Mouse (Mus musculus) telencephalon, adult 2 months (tissue): ENCODE data around the gene Wdr95.

Experiments used
- DNase-seq: peaks from one replicate; pipeline ENCODE4 v3.0.0-alpha.2; 2011; ENCODE audit warnings: low read depth, low spot score

Wdr95 gene

DNA sequence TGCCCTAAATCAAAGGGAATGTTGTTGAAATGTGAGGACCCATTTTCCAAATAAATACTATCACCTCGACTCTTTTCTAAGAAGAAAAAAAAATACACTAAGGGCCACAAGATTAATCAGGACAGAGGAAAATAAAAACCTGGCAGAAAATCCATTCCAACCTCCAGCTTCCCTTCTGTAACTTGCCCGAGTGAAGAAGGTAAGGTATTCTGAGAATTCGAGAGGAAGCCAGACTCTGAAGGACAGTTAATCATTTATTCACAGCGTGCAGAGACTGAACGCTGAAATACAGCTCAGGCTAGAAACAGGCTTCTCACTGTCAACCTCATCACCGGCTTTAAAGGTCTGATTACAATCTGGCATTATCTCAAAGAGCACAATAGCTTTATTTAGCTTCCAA lies 94.2 kb downstream of the Wdr95 start:
- DNase-seq = no peak

DNA sequence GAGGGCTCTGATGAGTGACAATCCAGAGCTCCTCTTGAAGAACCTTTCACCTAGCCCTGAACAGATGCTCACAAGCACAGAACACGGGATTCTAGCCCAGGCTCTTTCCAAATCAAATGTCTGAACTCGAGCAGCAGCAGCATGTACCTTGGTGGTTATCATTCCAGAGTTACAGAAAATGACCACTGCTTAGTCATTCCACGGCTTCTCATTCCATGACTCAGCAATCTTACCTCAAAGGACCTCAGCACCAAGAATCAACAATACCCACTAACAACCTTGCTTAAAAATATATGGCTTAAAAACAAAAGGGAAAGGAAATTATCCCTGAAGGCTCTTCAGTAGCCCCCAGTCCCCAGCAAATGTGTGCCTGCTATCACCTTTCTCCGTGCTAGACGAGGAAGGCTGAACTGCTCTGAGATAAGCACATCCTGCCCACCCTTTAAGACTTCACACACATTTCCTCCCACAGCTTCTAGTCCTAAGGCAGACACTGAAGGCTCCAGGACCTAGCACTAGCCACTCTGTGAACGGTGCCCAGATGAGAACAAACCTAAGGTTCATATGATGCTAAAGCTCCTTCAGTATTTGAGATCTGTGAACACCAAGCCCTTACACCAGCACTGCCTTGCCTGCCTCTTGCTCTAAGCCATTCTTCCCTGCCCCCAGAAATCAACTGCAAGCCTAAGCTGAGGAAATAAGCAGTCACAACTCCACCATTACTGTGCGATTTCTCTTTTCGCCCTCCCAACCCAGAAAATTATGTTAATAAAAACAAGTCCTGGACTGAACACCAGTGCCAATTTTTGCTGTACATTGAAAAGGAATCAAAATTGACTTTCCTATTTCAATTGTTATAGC lies 95.6 kb downstream of the Wdr95 start:
- no peak for DNase-seq

DNA sequence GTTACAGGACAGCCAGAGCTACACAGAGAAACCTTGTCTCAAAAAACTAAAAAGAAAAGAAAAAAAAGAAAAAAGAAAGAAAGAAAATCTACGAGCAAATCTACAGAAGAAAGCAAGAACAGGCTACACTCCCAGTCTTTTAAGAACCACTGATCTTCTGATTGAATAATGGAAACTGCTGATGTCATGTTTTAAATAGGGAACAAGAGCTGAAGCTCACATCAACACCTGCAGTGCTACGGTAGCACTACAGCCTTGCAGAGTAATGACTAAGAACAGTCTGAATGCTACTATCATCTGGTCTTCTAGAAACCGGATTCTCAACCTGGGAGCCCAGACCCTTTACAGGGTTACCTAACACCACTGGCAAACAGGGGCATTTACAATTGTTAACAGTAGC lies 97.1 kb downstream of the Wdr95 start:
- no peak for DNase-seq

DNA sequence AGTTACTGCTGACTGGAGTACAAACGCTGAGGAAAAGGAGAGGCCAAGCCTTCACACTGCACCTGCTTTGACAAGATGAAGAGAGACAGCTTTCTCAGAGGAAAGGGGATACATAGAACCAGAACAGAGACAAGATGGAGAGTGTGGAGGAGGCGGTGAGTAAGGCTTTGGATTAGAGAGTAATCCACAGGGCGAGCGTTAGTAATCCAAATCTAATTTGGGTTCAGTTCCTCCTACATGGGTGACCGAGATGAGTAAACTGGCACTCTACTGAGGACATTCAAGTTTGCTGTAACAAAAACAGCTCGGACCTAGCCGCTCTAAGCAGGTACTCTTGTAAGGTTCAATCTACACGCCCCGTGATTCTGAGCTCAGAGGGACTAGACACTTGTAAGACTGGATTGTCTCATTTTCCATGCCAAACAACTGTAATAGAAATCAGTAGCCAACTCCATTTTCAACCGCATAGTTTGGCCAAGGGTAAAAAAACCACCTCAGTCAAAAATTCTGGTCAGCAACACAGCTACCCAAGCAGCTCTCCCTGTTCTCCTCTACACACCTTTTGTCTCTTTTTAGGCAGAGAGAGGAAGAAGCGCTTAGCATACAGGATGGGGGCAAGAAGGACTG lies 106.0 kb downstream of the Wdr95 start:
- DNase-seq = no peak

DNA sequence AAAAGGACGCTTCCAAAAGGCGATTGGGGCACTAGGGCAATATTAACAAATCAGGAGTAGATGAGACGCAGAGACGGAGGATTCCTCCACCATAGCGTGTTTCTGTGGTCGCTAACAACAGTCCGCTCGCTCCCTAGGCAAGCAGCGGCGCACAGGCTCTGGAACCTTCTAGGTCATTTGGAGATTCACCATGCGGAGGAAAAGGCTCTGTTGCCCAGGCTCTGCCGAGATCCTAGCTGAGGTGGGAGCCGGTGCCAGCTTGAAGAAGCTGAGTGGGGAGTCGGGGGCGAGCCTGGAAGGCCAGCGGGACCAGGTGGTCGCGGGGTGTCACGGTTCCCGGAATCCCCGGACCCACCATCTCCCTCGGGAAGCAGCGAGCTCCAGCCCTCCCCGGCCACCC lies 107.1 kb downstream of the Wdr95 start:
- no peak for DNase-seq

DNA sequence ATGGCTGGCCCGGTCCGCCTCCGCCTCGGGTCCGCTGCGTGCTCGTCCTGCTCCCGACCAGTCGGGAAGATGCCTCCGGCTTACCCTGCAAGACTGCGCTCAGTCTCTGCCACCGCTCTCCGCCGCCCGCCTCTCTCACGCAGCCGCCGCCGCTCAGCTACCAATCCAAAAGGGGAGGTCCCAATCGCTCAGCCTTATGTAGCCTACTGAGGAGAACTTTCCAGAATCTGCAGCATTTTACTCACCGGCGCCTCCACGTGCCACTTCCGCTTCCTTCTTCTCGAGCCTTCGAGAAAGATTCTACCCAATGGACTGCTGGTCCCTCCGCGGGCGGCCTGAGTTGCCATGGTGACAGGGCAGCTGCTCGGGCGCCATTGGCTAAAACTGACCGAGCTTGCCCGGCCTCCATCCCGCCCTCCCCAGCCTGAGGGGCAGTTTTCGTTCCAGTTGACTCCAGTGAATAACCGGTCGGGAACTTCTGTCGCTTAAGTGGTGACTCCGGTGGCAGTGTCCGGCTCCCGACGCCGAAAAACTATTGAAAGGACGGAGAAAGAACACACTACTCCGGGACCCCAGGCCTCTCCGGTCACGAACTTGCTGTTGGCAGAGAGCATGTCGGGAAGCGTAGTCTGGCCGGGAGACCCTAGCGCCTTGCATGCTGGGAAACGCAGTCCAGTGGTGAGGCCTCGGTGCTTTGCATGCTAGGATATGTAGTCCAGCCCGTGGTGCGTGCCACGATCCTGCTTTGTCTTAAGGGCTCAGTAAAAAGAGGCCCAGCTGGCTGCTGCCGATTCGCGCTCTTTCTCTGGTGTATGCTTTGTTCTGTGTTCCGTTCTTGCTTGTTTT lies 107.8 kb downstream of the Wdr95 start, which contains the start of gene Hsph1:
Gene Hsph1 (minus strand): TSS at position 302 of the 846 bp plus-strand sequence.
- peak; percentile 99 for DNase-seq

DNA sequence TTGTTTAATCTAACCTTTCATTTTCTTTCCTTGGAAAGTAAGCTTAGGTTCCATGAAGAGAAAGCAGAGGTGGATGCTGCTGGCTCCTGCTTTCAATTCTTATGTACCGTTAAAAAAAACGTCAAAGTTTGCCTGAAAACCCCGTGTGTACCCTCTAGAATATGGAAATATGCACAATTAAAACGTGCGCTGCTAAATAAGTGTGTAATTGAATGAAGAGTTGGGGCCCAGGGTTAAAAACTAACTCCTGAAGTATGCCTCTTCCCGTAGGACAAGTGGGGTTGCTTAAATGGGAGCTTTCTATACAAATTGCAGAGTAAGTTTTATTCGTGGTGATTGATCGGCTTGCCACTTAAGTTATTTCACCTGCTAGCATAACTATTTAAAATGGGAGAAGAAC lies 108.8 kb downstream of the Wdr95 start:
- DNase-seq = no peak

DNA sequence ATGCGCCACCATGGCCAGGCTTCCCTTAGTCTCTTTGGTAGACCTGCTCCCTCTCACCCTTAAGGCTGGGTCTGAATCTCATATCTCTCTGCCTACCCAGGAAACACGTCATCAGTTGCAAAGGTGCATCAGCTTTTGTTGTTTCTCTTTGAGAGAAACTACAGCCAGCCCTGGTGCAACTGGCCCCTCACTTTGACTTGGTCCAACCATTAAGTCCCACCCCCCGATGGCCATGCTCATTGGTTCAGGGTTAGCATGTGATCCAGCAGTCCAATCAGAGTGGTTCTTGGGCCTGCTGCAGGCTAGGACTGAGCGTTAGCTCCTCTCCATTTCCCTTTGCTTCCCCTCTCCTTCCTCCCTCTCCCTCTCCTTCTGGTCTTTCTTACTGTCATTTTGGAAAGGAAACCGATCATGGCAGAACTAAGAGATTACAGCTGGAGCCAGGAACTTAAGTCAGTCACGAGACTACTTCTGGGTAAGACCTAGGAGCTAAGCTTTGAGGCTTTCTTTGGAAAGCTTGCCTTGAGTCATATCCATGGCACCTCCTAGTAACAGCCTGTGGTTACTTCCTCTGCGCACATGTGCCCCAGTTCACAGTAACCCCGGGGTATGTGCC lies 112.9 kb downstream of the Wdr95 start:
- DNase-seq = no peak

DNA sequence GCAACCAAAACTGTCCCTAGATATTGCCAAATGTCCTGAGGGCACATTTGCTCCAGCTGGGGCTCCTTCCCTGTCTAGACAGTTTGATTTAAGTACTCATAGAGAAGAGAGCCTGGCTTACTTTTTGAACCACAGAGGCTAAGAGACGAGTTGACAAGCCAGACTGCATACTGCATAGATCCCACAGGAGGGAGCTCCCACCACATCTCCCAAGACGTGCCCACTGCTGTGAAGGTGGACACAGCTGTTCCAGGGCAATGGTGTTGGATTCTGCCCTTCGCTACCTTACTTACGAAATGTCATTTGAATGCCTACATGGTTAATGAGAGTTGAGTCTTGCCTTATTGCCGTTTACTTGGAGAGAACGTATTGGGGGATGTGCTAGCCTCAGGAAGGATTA lies 113.9 kb downstream of the Wdr95 start:
- no peak for DNase-seq

DNA sequence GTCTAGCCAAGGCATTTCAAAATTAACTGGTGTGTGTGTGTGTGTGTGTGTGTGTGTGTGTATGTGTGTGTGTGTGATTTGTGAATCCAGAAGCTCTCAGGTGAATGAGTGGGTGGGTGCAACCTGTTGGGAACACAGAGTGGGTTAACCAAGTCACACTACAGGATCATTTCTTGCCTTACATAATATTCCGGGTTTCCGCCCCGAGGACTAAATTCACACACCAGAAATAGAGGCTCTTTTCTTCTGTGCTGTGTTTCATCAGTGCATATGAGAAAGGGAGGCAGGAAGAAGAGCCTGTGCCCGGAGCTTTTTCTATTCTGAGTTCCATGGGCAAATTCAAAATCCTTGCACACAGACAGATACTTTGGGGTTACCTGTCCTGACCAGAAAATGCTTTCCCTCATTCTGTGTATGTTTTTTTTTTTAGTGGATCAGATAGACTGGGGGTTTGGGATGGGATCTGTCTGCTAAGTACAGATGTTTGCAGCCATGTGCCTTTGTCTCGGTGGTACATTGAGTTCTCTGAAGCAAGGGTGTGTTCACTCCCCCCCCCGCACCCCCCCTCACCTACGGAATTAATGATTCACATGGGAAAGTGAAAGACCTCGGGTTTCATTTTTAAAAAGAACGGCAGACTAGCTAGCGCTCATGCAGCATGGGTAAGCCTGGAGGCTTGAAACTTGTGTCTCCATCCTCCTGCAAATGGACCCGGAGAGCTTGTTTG lies 114.5 kb downstream of the Wdr95 start:
- DNase-seq = peak; percentile 69

DNA sequence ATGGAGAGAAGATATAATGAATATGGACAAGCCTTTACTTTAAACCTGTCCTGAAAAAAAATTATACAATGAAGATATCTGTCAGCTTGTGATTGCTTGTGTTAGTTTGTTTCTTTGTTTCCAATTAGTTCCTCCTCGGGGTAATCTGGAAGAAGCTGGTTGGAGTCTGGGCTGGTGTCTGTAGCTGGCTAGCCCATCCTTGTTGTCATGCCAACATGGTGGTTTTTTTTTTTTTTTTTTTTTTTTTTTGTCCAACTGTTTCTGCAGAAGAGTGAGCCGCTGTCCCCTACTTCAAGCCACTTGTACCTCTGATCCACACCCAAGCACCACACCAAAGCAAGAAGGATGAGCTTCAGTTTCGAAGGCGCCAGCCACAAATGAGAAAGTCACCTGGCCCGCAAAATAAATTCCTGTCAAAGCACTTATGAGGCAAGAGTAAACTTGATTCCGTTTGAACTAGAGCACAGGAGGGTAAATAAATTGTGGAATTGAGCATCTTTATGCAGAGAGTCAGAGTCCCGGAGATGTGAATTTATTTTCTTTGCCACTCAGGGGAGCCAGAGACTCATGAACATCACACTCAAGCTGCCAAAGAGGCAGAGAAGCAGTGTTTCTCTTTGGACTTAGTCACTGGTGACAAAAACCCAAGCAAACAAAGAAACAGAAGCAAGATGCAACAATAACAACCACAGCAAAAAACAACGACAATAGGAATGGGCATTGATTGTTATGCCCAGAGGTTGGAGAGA lies 119.1 kb downstream of the Wdr95 start:
- DNase-seq = peak; percentile 40

DNA sequence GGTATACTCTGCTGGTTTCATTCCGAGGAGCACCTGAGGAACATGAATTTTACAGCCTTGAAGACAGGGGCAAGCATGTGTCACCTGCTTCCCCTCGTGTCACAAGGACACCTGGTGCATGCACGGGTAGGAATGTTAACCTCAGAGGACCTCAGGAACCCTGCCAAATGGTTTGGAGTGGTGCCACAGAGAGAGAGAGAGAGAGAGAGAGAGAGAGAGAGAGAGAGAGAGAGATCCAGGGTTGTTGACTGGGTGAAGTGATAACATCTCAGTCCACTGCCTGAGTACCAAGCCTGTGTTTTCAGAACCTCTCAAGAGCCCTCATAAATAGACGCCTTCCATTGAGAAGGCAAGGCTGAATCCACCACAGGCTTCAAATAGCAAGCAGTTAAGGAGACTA lies 119.7 kb downstream of the Wdr95 start:
- no peak for DNase-seq

DNA sequence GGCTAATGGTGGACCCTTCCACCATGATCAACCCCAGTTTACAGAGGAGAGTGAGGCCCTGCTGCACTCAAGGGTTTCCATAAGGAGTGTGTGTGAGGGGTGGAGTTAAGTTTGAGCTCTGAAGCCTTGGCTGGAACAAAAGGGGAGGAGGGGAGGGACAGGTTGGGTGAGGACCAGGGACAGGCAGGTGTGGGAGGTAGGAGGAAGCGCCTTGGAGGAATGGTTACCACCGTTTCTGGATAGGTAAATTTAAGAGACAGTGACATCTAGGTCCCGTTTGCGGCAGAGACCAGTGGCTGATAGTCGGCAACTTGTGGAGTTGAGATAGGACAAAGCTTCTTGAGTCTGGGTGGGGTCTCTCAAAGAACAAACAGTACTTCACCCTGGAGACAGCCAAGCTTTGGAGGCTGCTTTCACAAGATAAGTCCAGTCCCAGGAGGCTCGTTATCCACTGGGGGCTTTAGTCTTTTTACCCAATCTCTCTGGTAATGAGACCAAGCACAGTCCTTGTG lies 120.5 kb downstream of the Wdr95 start:
- DNase-seq = no peak

DNA sequence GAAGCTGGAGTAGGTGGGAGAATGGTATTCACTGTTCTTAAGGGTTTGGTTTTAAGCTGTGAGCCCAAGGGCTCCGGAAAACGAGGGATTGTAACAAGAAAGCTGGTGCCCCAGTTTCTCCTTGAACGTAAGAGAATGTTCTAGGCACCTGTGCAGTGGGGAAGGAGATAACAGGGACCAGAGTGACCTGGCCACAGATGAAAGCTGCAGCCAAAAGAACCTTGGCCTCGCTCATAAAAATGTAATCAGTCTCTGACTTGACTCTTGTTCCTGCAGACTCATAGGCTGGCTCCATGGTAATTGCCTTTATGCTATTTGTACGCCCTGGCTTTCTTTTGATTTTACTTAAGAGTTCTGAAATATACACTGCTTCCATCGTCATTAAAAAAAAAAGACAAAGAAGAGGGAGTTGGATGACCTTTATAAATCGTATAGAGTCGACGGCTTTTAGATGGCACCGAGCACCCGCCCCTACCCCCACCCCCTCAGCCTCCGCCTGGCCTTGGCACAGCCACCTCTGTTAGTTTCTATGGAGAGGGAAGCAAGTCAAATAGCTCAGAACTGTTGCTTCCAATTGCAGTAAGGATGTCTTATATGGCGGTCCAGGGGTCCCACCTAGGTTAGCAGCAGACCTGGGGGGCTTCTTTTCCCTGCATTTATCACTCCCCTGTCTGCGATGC lies 121.2 kb downstream of the Wdr95 start:
- DNase-seq = no peak

DNA sequence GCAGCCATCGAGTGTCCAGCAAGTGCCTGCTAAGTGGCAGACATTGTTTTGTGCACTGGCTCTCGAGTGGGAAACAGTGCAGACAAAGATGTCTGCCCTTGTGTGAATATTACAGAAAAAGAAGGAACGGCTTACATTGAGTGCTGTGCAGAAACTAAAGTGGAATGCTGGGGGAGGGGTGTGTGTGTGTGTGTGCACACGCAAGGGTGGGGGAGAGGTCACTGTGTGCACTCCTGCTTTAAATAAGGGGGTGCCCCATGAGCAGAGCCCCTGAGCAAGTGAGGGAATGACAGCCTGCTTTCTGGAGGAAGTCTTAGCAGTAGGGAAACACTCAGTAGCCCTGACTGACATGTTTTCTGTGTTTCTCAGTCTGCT lies 121.7 kb downstream of the Wdr95 start:
- DNase-seq = no peak

DNA sequence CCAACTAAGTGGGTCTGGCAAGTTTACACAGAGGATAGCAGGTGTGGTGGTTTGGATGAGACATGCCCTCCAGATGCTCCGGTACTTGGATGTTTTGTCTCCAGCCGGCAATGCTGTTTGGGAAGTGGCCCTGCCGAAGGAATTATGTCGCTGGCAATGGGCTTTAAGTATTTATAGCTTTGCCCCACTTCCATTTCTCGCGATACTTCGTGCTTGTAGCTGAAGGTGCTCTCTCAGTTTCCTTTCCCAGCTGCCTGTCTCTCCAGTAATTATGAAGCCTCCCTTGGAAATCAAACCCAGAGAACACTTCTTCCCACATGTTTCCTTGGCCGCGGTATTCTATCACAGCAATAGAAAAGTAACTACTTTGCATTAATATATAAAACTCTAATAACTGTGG lies 127.2 kb downstream of the Wdr95 start:
- DNase-seq = no peak

DNA sequence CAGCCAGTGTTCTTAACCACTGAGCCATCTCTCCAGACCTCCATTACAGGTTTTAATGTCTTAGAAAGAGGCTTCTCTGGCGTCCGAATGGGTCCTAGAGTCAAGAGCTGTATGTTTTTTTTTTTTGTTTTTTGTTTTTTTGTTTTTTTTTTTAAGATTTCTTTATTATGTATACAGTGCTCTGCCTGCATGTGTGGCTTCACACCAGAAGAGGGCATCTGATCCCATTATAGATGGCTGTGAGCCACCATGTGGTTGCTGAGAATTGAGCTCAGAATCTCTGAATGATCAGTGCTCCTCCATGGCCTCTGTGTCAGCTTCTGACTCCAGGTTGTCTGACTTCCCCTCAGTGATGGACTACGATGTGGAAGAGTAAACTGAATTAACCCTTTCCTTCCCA lies 129.5 kb downstream of the Wdr95 start:
- no peak for DNase-seq

DNA sequence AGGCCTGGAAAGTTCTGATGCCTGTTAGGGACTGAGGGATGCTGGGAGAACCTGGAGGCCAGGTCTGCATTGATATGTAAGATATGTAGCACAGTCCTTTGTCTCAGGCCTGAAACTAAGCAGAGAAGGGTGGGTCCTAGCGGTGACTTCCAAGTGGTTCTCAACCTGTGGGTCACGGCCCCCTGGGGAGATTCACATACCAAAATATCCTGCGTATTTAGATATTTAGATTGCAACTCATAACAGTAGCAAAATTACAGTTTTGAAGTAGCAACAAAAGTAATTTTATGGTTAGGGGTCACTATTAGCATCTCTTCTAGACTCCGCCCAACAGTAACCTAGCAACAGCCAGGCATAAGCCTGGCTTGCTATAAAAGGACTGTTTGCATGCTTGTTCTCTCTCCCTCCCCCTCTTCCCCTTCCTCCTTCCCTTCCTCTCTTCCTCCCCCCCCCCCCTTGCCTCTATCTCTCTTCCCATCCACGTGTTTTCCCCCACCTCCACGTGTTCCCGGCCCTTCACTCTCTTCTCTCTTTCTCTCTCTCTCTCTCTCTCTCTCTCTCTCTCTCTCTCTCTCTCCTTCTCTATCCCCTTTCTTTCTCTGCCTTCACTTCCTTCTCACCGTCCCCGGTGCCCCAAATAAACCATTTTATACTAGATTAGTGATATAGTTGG lies 130.4 kb downstream of the Wdr95 start:
- DNase-seq = no peak

DNA sequence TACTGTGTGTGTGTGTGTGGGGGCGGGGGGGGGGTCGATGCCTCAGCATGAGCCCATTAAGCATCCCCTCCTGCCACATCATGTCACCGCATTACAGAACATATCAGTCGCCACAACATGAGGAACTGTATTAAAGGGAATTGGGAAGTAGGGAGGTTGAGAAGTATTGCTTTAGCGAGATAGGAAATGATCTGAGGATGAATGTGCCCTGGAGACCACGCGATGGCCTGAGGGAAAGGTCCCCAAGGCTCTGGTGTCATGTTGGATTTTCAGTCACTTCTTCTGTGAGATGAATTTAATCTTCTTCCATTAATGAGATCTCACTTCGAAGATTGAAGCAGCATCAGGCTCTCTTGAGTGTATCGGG lies 130.9 kb downstream of the Wdr95 start:
- DNase-seq = no peak
